Mouse (Mus musculus): ENCODE results near the gene Mturn.

Gene Mturn

DNA sequence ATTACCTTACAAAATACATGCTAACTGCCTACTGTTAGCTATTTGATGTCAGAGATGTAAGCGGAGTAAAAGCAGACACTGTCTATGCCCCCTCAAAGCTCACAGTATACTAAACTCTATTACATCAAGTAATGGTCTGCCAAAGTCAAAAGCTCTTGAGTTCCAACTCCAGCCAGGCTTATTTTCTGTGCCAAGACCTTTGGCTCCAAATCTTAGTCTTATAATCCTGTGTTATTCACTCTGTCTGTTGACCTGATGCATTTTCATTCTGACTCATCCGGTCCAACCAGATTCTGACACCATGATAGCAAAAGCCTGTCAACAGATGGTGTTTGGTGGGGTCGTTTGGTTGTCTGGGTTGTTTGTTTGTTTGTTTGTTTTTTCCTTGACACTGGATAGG is 50.3 kb downstream of the Mturn start:
- no peak for DNase-seq (ENCODE audit: low spot score)

- no peak for DNase-seq (ENCODE audit: low spot score)
Measured at GRCm38 (mm10) chr6:54732721-54733120, 51.3 kb downstream of the Mturn start.

DNA sequence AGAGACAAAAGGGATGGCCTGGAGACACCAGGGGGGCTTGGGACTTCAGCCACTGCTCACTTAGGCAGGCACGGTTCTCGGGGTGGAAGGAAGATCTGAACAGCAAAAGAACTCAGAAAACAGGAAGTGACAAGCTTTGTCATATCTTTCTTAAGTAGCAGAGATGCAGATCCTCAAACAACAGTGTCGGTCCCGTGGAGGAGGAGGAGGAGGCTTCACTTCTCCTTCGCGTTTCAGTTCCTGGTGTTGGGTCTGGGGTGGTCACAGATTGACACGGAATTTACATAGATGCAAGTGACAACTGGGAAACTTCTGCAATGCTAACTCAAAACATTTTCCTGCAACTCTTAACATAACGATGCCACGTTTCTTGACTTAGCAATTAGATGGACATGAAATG is 54.7 kb downstream of the Mturn start:
- no peak for DNase-seq (ENCODE audit: low spot score)

GRCm38 (mm10) chr6:54737255-54737654 is 55.8 kb downstream of the Mturn start:
- DNase-seq (ENCODE audit: low spot score), result no peak

DNA sequence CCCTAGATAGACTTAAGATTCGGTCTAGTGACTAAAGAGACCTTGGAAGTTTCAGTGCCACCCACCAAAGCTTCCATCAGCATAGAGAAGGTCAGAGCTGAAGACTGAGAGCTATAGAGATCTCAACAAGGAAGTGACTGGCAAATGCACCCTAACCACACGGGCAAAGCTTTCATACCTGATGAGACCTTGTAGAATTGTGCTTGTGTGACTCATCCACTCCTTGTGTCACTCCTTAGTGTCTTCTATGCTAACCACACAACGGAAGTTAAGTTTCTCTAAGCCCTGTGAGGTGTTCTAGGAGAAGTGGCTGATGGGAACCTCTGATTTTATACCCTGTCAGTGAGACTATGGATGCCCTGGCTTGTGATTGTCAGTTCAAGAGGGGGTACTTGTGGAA is 56.3 kb downstream of the Mturn start:
- DNase-seq (ENCODE audit: low spot score), result no peak

- no peak for DNase-seq (ENCODE audit: low spot score)
Measured at GRCm38 (mm10) chr6:54749056-54749455, 67.6 kb downstream of the Mturn start.

DNA sequence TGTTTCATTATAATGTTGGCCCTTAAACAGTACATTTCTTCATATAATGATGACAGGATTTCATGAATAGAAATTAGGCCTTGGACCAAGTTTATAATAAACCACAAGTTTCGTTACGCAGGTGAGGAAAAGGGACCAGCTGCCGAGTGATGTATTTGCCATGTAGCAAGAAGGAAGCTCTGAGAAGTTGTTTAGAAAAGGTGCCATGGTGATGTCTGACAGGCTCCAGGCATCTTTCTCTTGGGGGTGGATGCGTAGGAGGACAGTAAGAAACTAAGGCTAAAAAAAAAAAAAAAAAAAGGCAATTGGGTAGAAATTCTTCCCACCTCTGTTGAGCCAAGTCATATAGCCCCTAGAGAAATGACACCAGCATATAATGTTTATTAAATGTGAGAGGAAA is 70.2 kb downstream of the Mturn start:
- DNase-seq (ENCODE audit: low spot score), result no peak

DNA sequence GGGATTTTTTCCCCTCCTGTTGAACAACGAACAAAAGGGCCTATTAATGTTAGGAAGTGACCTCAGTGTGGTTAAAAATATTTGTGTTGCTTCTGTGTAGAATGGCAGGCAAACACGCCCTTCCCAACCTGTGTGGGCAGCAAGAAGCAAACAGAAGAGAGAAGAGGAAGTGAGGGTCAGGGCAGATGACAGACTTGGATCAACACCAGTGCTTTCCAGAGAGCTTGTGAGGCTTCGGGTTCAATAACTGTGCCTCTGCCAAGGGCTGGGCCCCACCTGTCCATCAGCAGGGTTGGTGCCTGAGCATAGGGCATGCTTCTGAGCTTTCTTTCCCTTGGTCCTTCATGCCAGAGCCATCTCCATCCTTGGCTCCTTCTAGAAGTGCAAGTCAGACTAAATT is 70.7 kb downstream of the Mturn start:
- no peak for DNase-seq (ENCODE audit: low spot score)
